ENCODE assay signal across 27 mouse cellular contexts in genomic region chr6:92670518-92671147, GRCm38 (mm10). TPM values are rescaled to one million over a fixed set of nuclear protein-coding genes. Genes with fewer than 3 reads are reported as not detected.
DNase-seq lines count a peak whose midpoint lies in the region; ATAC-seq and TF ChIP-seq lines count a peak whose summit lies in the region.
"Had no signal": no experiment of that assay in that cellular context is flagged by ENCODE, and none has a peak within 500 bp of the region (broad histone marks: within the 10 kb centered on the region; RNA-seq: fewer than 3 reads in every experiment).

No protein-coding gene starts in this region.

- no peak overlapping the region for H3K9ac ChIP-seq in forebrain, postnatal 0 days
- no peak overlapping the region for H3K9ac ChIP-seq in forebrain, embryonic 11.5 days (ENCODE audit: low read length)
- no peak overlapping the region for H3K9ac ChIP-seq in hindbrain, postnatal 0 days (replicated peaks; ENCODE audit: low read length)
- H3K9ac ChIP-seq in hindbrain, embryonic 13.5 days: no peak overlapping the region
- no peak overlapping the region for H3K9ac ChIP-seq in midbrain, embryonic 15.5 days
- H3K9ac ChIP-seq: embryonic facial prominence, embryonic 13.5 days; heart, embryonic 13.5 days; limb, embryonic 13.5 days; lung, embryonic 15.5 days; midbrain, embryonic 12.5 days; neural tube, embryonic 13.5 days had no signal

- ATAC-seq in forebrain, postnatal 0 days: peak; percentile 86
- no peak for ATAC-seq in forebrain, embryonic 11.5 days (replicated peaks; ENCODE audit: low FRiP score)
- ATAC-seq in hindbrain, postnatal 0 days: peak; percentile 68; the same call in 1 of the 2 replicates
- ATAC-seq in hindbrain, embryonic 13.5 days (ENCODE audit: low FRiP score): no peak
- ATAC-seq in midbrain, embryonic 15.5 days (replicated peaks): peak; percentile 70
- ATAC-seq: intestine, embryonic 16.5 days had no signal

- H3K9me3 ChIP-seq in forebrain, postnatal 0 days (ENCODE audit: low read length): no peaks in the 10 kb centered on the region
- H3K9me3 ChIP-seq in forebrain, embryonic 11.5 days (ENCODE audit: control insufficient read depth, low read length): no peaks in the 10 kb centered on the region
- no peaks in the 10 kb centered on the region for H3K9me3 ChIP-seq in hindbrain, postnatal 0 days (ENCODE audit: low read length)
- no peaks in the 10 kb centered on the region for H3K9me3 ChIP-seq in hindbrain, embryonic 13.5 days
- H3K9me3 ChIP-seq in midbrain, embryonic 15.5 days: no peaks in the 10 kb centered on the region
- H3K9me3 ChIP-seq: embryonic facial prominence, embryonic 13.5 days; forebrain, embryonic 10.5 days; heart, embryonic 13.5 days; limb, embryonic 13.5 days; lung, embryonic 15.5 days; midbrain, embryonic 12.5 days; neural tube, embryonic 13.5 days had no signal

- no peaks in the 10 kb centered on the region for H3K27me3 ChIP-seq in forebrain, postnatal 0 days (ENCODE audit: insufficient read depth, low read length)
- H3K27me3 ChIP-seq in forebrain, embryonic 11.5 days (ENCODE audit: control insufficient read depth, insufficient read depth, low read length): no peaks in the 10 kb centered on the region
- H3K27me3 ChIP-seq in hindbrain, postnatal 0 days (ENCODE audit: insufficient read depth, low read length): no peaks in the 10 kb centered on the region
- no peaks in the 10 kb centered on the region for H3K27me3 ChIP-seq in hindbrain, embryonic 13.5 days
- H3K27me3 ChIP-seq in midbrain, embryonic 15.5 days (replicated peaks): no peaks in the 10 kb centered on the region
- H3K27me3 ChIP-seq: embryonic facial prominence, embryonic 13.5 days; heart, embryonic 13.5 days; limb, embryonic 13.5 days; lung, embryonic 15.5 days; midbrain, embryonic 12.5 days; neural tube, embryonic 13.5 days had no signal

- no peak overlapping the region for H3K4me2 ChIP-seq in forebrain, postnatal 0 days (ENCODE audit: low read depth)
- H3K4me2 ChIP-seq in forebrain, embryonic 11.5 days (ENCODE audit: low read depth, low read length, severe bottlenecking): no peak overlapping the region
- no peak overlapping the region for H3K4me2 ChIP-seq in hindbrain, postnatal 0 days (ENCODE audit: low read depth, low read length)
- H3K4me2 ChIP-seq in hindbrain, embryonic 13.5 days: no peak overlapping the region
- H3K4me2 ChIP-seq in midbrain, embryonic 15.5 days: no peak overlapping the region
- H3K4me2 ChIP-seq: embryonic facial prominence, embryonic 13.5 days; heart, embryonic 13.5 days; limb, embryonic 13.5 days; liver, embryonic 11.5 days; lung, embryonic 15.5 days; midbrain, embryonic 12.5 days; neural tube, embryonic 13.5 days had no signal

- 58% methylated on average over 5 of the region's 5 CpGs for WGBS in forebrain, postnatal 0 days
- 86% methylated on average over 5 of the region's 5 CpGs for WGBS in forebrain, embryonic 11.5 days
- WGBS in hindbrain, postnatal 0 days: 18% methylated on average over 5 of the region's 5 CpGs
- 38% methylated on average over 5 of the region's 5 CpGs for WGBS in hindbrain, embryonic 13.5 days
- 39% methylated on average over 5 of the region's 5 CpGs for WGBS in midbrain, embryonic 15.5 days

- TF ChIP-seq CTCF in forebrain, postnatal 0 days (IDR thresholded peaks at IDR 0.05; ENCODE audit: low read depth): no peak
- TF ChIP-seq CTCF in hindbrain, postnatal 0 days (IDR thresholded peaks at IDR 0.05; ENCODE audit: low read depth): no peak

- DNase-seq in forebrain, postnatal 0 days: no peak
- DNase-seq in forebrain, embryonic 11.5 days (ENCODE audit: low spot score): no peak
- DNase-seq in hindbrain, postnatal 0 days (ENCODE audit: low spot score): peak; percentile 53
- peak; percentile 22 for DNase-seq in MN1 (ENCODE audit: low spot score)
- no peak for DNase-seq in thymus, postnatal 36 days
- DNase-seq: adrenal gland, postnatal 14 days; cerebellum, adult 18-20 months; cerebellum, postnatal 10 days; heart, postnatal 14 days; kidney, adult 8-10 months; kidney, postnatal 14 days; thymus, adult 2 months; thymus, postnatal 4 days had no signal

- H3K4me1 ChIP-seq in forebrain, postnatal 0 days (ENCODE audit: insufficient read depth): no peaks in the 10 kb centered on the region
- H3K4me1 ChIP-seq in forebrain, embryonic 11.5 days (replicated peaks; ENCODE audit: control insufficient read depth, insufficient read depth, low read length): no peaks in the 10 kb centered on the region
- peaks cover 10% of the 10 kb centered on the region for H3K4me1 ChIP-seq in hindbrain, postnatal 0 days (ENCODE audit: insufficient read depth, low read length)
- H3K4me1 ChIP-seq in hindbrain, embryonic 13.5 days (replicated peaks): peaks cover 38% of the 10 kb centered on the region
- H3K4me1 ChIP-seq in midbrain, embryonic 15.5 days: peaks cover 5% of the 10 kb centered on the region
- H3K4me1 ChIP-seq: lung, embryonic 15.5 days had no signal

- 0 out of 2 replicates have a peak overlapping the region, but pooled peaks have one; percentile 11 for H3K27ac ChIP-seq in forebrain, postnatal 0 days (ENCODE audit: low read depth, low read length)
- no peak overlapping the region for H3K27ac ChIP-seq in forebrain, embryonic 11.5 days (ENCODE audit: low read depth, low read length)
- H3K27ac ChIP-seq in hindbrain, postnatal 0 days: peak overlapping the region; percentile 41; the same call in 1 of the 2 replicates
- no peak overlapping the region; the same call in 1 of the 2 replicates for H3K27ac ChIP-seq in hindbrain, embryonic 13.5 days
- peak overlapping the region; percentile 31; the same call in 1 of the 2 replicates for H3K27ac ChIP-seq in midbrain, embryonic 15.5 days
- H3K27ac ChIP-seq: embryonic facial prominence, embryonic 13.5 days; forebrain, embryonic 10.5 days; heart, embryonic 13.5 days; limb, embryonic 13.5 days; lung, embryonic 15.5 days; neural tube, embryonic 13.5 days had no signal

- H3K36me3 ChIP-seq in forebrain, postnatal 0 days (ENCODE audit: insufficient read depth): no peaks in the 10 kb centered on the region
- H3K36me3 ChIP-seq in forebrain, embryonic 11.5 days (ENCODE audit: control insufficient read depth, insufficient read depth, low read length): no peaks in the 10 kb centered on the region
- H3K36me3 ChIP-seq in hindbrain, postnatal 0 days (ENCODE audit: insufficient read depth, low read length): no peaks in the 10 kb centered on the region
- no peaks in the 10 kb centered on the region for H3K36me3 ChIP-seq in hindbrain, embryonic 13.5 days
- no peaks in the 10 kb centered on the region for H3K36me3 ChIP-seq in midbrain, embryonic 15.5 days (replicated peaks)
- H3K36me3 ChIP-seq: embryonic facial prominence, embryonic 13.5 days; forebrain, embryonic 10.5 days; heart, embryonic 13.5 days; limb, embryonic 13.5 days; lung, embryonic 15.5 days; midbrain, embryonic 12.5 days; neural tube, embryonic 13.5 days had no signal

- no peak overlapping the region for H3K4me3 ChIP-seq in forebrain, postnatal 0 days (ENCODE audit: low read depth, low read length)
- H3K4me3 ChIP-seq in forebrain, embryonic 11.5 days (ENCODE audit: low read depth, low read length): no peak overlapping the region
- no peak overlapping the region for H3K4me3 ChIP-seq in hindbrain, postnatal 0 days (ENCODE audit: low read length)
- H3K4me3 ChIP-seq in hindbrain, embryonic 13.5 days: no peak overlapping the region
- no peak overlapping the region for H3K4me3 ChIP-seq in midbrain, embryonic 15.5 days
- H3K4me3 ChIP-seq: embryonic facial prominence, embryonic 13.5 days; forebrain, embryonic 10.5 days; heart, embryonic 13.5 days; limb, embryonic 13.5 days; lung, embryonic 15.5 days; midbrain, embryonic 12.5 days; myocyte; neural tube, embryonic 13.5 days had no signal

RNA-seq across cellular contexts. Expression of gene Prickle2, which starts 35.3 kb away (rescaled TPM):
- total RNA-seq in forebrain, postnatal 0 days (2014; rRNA removed): 28.0 and 29.4 TPM in 2 replicates
- polyA plus RNA-seq in forebrain, postnatal 0 days (2015; fragmentation: Nextera tagmentation; extraction: Ambion mirVana): 6.2 and 8.4 TPM in 2 replicates
- 4.0 and 4.1 TPM in 2 replicates for polyA plus RNA-seq in forebrain, embryonic 11.5 days (2014; fragmentation: Nextera tagmentation; extraction: Ambion mirVana)
- 37.7 and 38.7 TPM in 2 replicates for total RNA-seq in hindbrain, postnatal 0 days (2014; rRNA removed)
- 11.3 and 11.6 TPM in 2 replicates for polyA plus RNA-seq in hindbrain, postnatal 0 days (2015; fragmentation: Nextera tagmentation; extraction: Ambion mirVana)
- 14.2 and 14.3 TPM in 2 replicates for polyA plus RNA-seq in hindbrain, embryonic 13.5 days (2015; fragmentation: Nextera tagmentation; extraction: Ambion mirVana)
- 15.4 and 17.0 TPM in 2 replicates for polyA plus RNA-seq in midbrain, embryonic 15.5 days (2015; fragmentation: Nextera tagmentation; extraction: Ambion mirVana)
- total RNA-seq: common myeloid progenitor, adult 5-6 weeks; MEL had no signal

Comparison
In these comparisons a context has a peak if more than half of its experiments do, and no peak if none do; other contexts are left out.
1. ATAC-seq: peak in forebrain, postnatal 0 days (single experiment), hindbrain, postnatal 0 days (single experiment) and midbrain, embryonic 15.5 days (single experiment); none in forebrain, embryonic 11.5 days (single experiment) and hindbrain, embryonic 13.5 days (single experiment).
2. H3K27ac ChIP-seq: peak in forebrain, postnatal 0 days (single experiment), hindbrain, postnatal 0 days (single experiment) and midbrain, embryonic 15.5 days (single experiment); none in forebrain, embryonic 11.5 days (single experiment) and hindbrain, embryonic 13.5 days (single experiment).
3. DNase-seq: peak in hindbrain, postnatal 0 days (single experiment) and MN1 (single experiment); none in forebrain, postnatal 0 days (single experiment), forebrain, embryonic 11.5 days (single experiment) and thymus, postnatal 36 days (0 of 2).